Mouse (Mus musculus) C2C12 (cell line): ENCODE measurements around the gene Mdm1.

Experiments used
- CEBPB ChIP-seq: IDR thresholded peaks from one replicate; pipeline ENCODE4 v1.6.1; 2011; ENCODE audit warnings: low read depth, mild to moderate bottlenecking, control low read depth, moderate library complexity
- CTCF ChIP-seq: IDR thresholded peaks from one replicate; pipeline ENCODE4 v1.5.1; 2011; ENCODE audit not compliant: control insufficient read depth, insufficient read depth, insufficient read length
- FOSL1 ChIP-seq: IDR thresholded peaks from one replicate; pipeline ENCODE4 v1.8.0; 2011; ENCODE audit warnings: mild to moderate bottlenecking, low read length; ENCODE audit not compliant: poor library complexity, insufficient read depth, severe bottlenecking
- MAX ChIP-seq: IDR thresholded peaks from one replicate; pipeline ENCODE4 v1.6.1; 2011; ENCODE audit warnings: mild to moderate bottlenecking, control low read depth
- MYOD1 ChIP-seq: IDR thresholded peaks from one replicate; pipeline ENCODE4 v1.6.1; 2011; ENCODE audit warnings: low read depth; ENCODE audit not compliant: control insufficient read depth, insufficient read length
- MYOG ChIP-seq: IDR thresholded peaks from one replicate; pipeline ENCODE4 v1.6.1; 2011; ENCODE audit not compliant: control insufficient read depth, insufficient read length; ENCODE audit errors: extremely low read depth

DNA sequence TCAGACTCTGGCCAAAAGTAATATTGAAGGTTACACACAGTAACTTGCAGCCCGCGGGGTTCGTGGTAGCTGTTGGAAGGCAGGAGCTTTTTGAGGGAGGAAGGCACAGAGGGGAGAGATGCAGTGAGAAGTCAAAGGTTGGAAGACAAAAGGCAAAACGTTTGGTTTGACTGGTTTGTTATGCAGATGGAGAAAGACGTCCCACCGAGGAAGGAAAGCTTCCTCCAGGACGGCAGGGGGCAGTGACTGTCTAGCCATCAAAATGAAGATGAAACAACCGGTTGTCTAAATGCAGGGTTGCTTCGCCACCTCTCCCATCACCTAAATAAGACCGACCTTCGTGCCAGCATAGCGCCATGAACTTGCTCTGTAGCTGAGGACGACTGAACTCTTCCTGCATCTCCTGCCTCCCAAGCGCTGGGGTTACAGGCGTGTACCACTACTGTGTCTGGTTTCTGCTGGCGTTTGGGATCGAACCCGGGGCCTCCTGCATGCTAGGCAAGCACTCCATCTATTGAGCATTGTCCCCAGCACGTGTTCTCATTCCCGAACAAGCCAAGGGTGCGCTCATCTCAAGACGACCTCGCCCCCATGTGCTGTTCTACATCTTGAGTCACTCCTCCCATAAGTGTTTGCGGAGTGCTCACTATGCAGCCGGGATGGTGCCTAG is 15.7 kb upstream of the Mdm1 start:
- TF ChIP-seq CTCF (no peak), MYOG (no peak), MYOD1 (no peak), FOSL1 (no peak), MAX (no peak), CEBPB (no peak)
